Mouse (Mus musculus): ENCODE results near the gene Fam124a.
"Not testable (repeated sequence)": the region's sequence is repeated elsewhere in the genome, so short reads cannot be mapped to it uniquely, and the experiment has no call there.

Gene Fam124a

DNA sequence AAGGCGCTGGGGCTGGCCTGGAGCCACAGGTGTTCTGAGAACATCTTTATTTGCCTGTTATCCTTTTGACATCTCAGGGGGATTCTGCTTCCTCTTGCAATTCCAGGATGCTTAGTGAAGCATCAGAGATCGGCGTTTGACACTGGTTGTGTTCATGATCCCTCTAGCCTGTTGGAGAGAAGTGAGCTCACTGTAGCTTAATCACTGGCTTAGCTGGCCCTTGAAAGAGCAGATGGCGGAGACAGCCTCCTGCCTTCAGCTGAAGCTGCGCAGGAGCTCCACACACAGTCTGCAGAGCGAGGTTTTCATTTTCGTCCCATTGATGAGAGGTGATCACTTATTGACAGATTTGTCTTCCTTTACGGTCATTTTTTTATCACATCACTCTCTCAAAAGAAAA, 20.3 kb downstream of the Fam124a start:
- DNase-seq (ENCODE audit: low spot score), result no peak

GRCm38 (mm10) chr14:62580945-62581344, 25.4 kb downstream of the Fam124a start:
- DNase-seq (ENCODE audit: low spot score), result no peak

- peak; percentile 31 for DNase-seq (ENCODE audit: low spot score)
Observed at GRCm38 (mm10) chr14:62581768-62582167, 26.2 kb downstream of the Fam124a start.

DNA sequence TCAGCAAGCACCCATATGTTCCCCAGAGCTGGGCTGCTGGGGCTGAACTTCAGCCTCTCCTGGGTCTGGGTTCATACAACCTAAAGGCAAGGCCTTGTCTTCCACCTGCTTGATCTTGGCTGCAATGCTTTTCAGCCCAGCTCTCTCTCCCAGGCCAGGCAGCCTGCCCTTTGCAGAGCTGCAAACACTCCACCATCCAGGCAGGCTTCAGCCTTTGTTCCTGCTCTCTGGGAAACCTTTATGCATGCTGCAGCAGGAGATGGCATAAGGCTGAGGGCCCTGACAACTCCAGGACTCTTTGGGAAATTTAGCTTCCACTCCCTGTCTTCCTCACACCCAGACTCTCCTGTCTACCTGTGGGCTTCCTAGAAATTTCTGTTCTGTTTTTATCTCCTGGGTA, 29.1 kb downstream of the Fam124a start:
- no peak for DNase-seq (ENCODE audit: low spot score)

DNA sequence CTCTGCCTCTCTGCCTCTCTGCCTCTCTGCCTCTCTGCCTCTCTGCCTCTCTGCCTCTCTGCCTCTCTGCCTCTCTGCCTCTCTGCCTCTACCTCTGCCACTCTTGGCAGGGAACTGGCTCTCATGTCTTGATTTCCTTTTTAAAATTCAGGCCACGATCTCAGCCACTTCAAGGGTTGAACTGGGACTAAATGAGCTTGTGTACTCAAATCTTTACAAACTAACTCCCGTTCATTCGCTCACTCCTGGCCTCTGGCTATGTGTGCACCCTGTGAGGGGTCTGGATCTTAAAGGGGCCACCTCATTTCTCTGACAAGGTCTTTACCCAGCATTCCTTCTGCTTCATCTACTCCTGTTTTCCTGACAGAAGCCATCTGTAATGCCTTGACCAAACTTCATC, 29.8 kb downstream of the Fam124a start:
- DNase-seq (ENCODE audit: low spot score), result no peak

DNA sequence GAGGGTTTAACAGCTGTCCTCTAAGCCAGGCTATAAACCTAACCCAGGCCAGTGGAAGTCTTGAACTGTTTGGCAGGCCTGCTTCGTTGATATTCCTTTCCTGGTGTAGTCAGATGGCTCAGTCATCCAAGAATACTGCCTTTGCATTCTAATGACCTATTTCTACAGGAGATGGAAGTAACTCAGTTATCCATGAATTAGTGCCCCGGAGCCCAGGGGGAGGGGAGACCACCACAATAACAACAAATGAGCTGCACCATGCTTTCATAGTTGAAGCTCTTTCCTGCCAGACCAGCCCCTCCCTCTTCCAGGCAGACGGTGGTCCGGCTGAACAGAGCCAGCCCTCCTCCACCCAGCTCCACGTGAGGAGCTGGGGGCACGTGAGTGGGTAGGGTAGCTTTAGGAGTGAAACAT, 44.6 kb downstream of the Fam124a start:
- DNase-seq (ENCODE audit: low spot score), result no peak

GRCm38 (mm10) chr14:62602271-62602670, 46.7 kb downstream of the Fam124a start:
- no peak for DNase-seq (ENCODE audit: low spot score)

- no peak for DNase-seq (ENCODE audit: low spot score)
Observed at GRCm38 (mm10) chr14:62602869-62603268, 47.3 kb downstream of the Fam124a start.

DNA sequence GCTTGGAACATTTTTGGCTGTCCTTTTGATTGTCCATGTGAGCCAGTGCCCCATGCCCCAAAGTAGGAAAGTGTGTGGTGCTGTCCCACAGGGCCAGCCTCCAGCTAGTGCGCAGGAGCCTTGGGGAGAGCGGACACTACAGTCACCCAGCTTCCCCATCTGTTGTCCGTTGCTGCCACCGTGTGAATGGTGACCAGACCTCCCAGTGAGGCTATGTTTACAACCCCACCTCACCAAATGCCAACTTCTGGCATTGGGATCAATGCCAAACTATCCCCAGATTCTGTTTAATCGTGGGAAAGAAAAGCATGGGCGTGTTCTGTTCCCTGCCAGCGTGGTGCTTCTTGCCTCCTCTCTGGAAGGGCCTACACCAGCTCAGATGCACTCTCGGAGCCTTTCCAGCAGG, 52.3 kb downstream of the Fam124a start:
- DNase-seq (ENCODE audit: low spot score), result no peak

DNA sequence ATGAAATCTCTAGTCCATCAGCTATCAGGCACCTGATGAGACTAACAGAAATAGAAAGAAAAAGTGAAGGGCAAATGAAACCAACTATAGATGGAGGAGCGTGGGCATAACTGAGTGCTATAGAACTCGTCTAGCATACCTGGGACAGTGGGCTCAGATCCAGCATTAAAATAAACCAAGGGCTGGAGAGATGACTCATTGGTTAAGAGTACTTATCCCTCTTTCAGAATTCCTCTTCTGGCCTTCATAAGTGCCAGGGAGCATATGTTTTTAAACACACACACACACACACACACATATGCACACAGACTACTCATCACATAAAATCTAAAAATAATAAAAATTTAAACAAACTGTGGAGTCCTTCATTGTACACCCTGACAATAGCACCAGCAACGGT, 54.4 kb downstream of the Fam124a start:
- no peak for DNase-seq (ENCODE audit: low spot score)

DNA sequence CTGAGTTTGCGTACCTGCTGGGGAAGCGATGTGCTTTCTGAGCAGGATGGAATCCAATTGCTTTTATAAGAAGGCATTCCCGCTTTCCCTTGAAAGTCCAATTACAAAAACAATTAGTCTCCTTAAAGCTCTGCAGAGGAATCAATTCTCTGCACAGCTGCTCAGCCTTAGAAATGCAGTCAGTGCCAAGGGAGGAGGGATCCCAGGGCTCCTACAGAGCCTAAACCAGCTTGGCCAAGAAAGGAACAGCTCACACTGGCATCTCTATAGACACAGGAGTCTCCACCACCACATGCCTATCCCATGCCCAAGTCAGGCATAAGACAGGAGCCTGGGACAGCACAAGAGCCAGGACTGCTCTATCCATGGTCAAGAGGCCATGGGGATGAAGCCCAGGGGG, 66.9 kb downstream of the Fam124a start:
- DNase-seq (ENCODE audit: low spot score), result no peak

GRCm38 (mm10) chr14:62627951-62628350, 72.4 kb downstream of the Fam124a start:
- DNase-seq (ENCODE audit: low spot score), result no peak

- DNase-seq (ENCODE audit: low spot score), result peak; percentile 47
Observed at GRCm38 (mm10) chr14:62637436-62638344, 82.2 kb downstream of the Fam124a start.

GRCm38 (mm10) chr14:62638345-62638702, 82.8 kb downstream of the Fam124a start:
- no peak for DNase-seq (ENCODE audit: low spot score)

- DNase-seq (ENCODE audit: low spot score), result no peak
Observed at GRCm38 (mm10) chr14:62639111-62639510, 83.6 kb downstream of the Fam124a start.

DNA sequence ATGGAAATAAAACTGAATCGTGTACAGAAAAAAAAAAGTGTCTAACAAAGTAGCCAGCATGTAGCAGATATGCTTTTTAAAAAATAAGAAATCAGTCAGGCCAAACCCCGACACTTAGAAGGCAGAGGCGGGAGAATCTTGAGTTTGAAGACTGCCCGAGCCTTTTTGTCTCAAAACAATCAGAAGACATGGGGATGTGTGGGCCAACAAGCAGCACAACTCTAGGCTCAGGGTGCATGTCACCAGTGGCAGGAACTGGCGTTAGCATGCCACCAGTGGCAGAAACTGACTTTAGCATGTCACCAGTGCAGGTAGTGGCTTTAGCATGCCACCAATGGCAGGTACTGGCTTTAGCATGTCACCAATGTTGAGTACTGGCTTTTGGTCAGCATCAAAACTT, 84.0 kb downstream of the Fam124a start:
- DNase-seq (ENCODE audit: low spot score), result no peak

DNA sequence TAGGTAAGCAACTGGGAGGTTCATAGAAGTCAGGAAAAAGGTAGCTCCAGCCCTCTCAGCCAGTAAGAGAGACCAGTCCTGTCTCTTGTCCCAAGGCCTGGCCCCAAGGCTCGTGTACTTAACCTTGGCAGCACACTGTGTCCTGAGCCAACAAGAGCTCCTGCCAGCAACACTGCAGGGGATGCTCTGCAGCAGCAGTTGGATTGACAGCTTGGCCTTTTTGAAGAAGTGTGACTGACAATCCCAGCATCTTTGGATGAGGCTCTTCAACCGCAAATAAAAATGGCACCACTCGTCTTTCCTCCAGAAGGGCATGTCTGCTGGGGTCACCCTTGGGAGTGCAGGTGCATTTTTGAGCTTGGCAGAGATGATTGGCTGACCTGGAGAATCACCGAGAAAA, 84.9 kb downstream of the Fam124a start:
- no peak for DNase-seq (ENCODE audit: low spot score)

- DNase-seq (ENCODE audit: low spot score), result not testable (repeated sequence)
Observed at GRCm38 (mm10) chr14:62642368-62642767, 86.8 kb downstream of the Fam124a start.

DNA sequence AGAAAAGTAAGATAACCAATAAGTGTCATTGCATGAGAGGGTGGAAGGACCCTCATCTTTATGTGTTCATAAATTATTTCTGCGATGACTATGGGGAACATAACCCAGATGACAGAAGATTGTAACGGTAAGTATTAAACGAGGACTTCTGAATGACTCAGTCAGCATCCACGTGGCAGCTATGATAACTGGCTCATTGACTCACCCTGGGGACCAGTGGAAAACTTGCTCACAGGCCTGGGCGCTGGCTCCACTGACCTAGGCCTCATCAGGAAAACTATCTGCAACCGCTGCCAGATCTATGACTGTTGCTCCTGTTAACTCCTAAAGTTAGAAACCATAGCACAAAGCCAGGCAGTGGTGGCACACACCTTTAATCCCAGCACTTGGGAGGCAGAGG, 92.9 kb downstream of the Fam124a start:
- no peak for DNase-seq (ENCODE audit: low spot score)

DNA sequence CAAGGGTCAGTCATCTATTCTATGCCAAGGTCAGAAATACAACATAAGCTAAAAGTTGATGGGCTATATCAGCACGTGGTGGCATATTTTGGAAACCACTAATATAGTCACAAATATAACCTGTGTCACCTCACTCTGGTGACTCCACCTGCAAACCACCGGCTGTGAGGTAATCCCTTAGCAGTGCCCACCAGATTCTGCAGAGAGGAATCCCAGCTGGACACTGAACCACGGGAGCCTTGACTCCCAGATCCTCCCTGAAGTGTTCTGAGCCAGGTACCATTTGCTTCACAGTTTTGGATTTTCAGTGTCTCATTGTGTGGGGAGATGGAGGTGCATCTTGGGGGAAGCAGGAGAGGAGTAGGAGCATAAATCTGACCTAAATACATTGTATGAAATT, 94.8 kb downstream of the Fam124a start:
- DNase-seq (ENCODE audit: low spot score), result no peak

DNA sequence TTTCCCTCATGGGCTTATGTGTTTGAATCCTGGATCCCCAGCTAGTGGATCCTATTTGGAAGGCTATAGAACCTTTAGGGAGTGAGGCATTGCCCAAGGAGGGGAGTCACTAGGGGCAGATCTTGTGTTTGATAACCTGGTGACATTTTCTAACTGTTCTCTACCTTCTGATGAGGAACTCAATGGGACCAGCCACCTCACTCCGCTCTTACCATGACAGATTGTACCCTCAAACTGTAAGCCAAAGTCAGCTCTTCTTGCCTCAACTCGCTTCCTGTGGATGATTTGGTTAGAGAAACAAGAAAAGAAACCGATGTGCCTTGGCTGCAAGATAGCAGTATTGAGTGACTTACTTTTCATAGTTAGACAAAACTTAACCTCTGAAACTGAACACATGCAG, 96.2 kb downstream of the Fam124a start:
- no peak for DNase-seq (ENCODE audit: low spot score)

DNA sequence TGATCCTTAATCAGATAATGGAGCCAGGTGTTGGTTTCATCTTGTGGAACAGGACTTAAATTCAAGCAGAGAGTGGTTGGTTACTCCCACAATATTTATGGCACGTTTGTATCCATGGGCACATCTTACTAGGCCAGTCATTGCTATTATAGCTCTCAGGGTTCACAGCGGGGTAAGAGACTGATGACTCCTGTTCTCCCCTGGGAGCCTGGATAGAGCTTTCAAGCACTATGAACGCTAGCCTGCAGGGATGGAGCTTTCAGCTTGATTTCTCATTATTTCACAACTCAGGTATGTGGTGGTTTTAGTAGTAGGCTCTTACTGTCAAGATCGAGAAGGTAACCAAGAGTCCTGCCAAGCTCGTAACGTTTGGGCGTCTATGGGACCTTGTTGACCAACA, 100.5 kb downstream of the Fam124a start:
- DNase-seq (ENCODE audit: low spot score), result no peak

DNA sequence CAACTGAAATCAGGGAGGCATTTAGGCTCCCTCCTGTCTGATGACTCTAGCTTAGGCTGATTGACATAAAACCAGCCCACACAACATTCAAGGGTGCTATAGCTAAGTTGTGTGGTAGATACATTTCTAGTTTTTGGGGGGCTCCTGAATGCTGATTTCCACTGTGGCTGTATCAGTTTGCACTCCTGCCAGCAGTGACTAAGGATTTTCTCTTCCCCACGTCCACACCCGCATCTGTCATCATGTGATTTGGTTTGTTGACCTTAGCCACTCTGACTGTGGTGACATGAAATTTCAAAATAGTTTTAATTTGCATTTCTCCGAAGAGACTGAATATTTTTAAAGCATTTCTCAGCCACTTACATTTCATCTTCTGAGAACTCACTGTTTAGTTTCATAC, 101.9 kb downstream of the Fam124a start:
- DNase-seq (ENCODE audit: low spot score), result no peak
